Mouse (Mus musculus) macrophage (primary cell): ENCODE measurements around the gene Rragd. TPM values are rescaled to one million over a fixed set of nuclear protein-coding genes. Genes with fewer than 3 reads are reported as not detected.

ENCODE experiments used
- H3K27ac ChIP-seq: fragments of 350-480 bp; formaldehyde crosslinking; 2 replicates; pipeline ENCODE4 v1.9.0; 2021
- H3K36me3 ChIP-seq: fragments of 350-480 bp; formaldehyde crosslinking; 2 replicates; pipeline ENCODE4 v1.9.0; 2021; ENCODE audit errors: inconsistent target
- H3K4me3 ChIP-seq: fragments of 350-480 bp; formaldehyde crosslinking; 2 replicates; pipeline ENCODE4 v1.9.0; 2021; ENCODE audit errors: inconsistent target
- H3K79me2 ChIP-seq: fragments of 350-480 bp; formaldehyde crosslinking; 2 replicates; pipeline ENCODE4 v1.9.0; 2021; ENCODE audit errors: inconsistent target
- WGBS: methylation state at CpG from one replicate; pipeline ENCODE4 v1.1.7; 2026; ENCODE audit warnings: inconsistent platforms; ENCODE audit not compliant: missing documents; 5-methylcytosine and 5-hydroxymethylcytosine counted together
- polyA plus RNA-seq: library from polyadenylated mRNA; stranded (reverse); fragments of 250-400 nt; gene quantifications from 3 replicates; pipeline ENCODE4 v1.2.4, GENCODE M21; 2018; ENCODE audit warnings: inconsistent platforms

Gene Rragd
- polyA plus RNA-seq, 1 experiment from 2014 or later, result 29.9 TPM

- H3K4me3 ChIP-seq, result no peak overlapping the region
- H3K79me2 ChIP-seq, result no peaks in the 10 kb centered on the region
- H3K27ac ChIP-seq, result no peak overlapping the region
- WGBS, result 97% methylated on average over 11 of the region's 11 CpGs
- H3K36me3 ChIP-seq, result peaks cover 60% of the 10 kb centered on the region
Observed at GRCm38 (mm10) chr4:33049601-33050000, 66.8 kb downstream of the Rragd start.

GRCm38 (mm10) chr4:33052055-33052454, 69.2 kb downstream of the Rragd start:
- no peak overlapping the region for H3K4me3 ChIP-seq
- no peak overlapping the region for H3K27ac ChIP-seq
- H3K79me2 ChIP-seq, result no peaks in the 10 kb centered on the region
- peaks cover 36% of the 10 kb centered on the region for H3K36me3 ChIP-seq
- 97% methylated on average over 3 of the region's 3 CpGs for WGBS

GRCm38 (mm10) chr4:33052650-33053049, 69.8 kb downstream of the Rragd start:
- WGBS, result 89% methylated on average over 4 of the region's 5 CpGs
- Histone ChIP-seq H3K79me2 (no peaks in the 10 kb centered on the region), H3K27ac (no peak overlapping the region), H3K4me3 (no peak overlapping the region), H3K36me3 (peaks cover 32% of the 10 kb centered on the region)

- Histone ChIP-seq H3K4me3 (no peak overlapping the region), H3K27ac (no peak overlapping the region), H3K36me3 (peaks cover 16% of the 10 kb centered on the region), H3K79me2 (no peaks in the 10 kb centered on the region)
Observed at GRCm38 (mm10) chr4:33054426-33054825, 71.6 kb downstream of the Rragd start.

GRCm38 (mm10) chr4:33056317-33056716, 73.5 kb downstream of the Rragd start:
- Histone ChIP-seq H3K79me2 (no peaks in the 10 kb centered on the region), H3K4me3 (no peak overlapping the region), H3K36me3 (no peaks in the 10 kb centered on the region), H3K27ac (no peak overlapping the region)
- WGBS, result 83% methylated on average over 1 of the region's 1 CpGs

- Histone ChIP-seq H3K4me3 (no peak overlapping the region), H3K79me2 (no peaks in the 10 kb centered on the region), H3K36me3 (no peaks in the 10 kb centered on the region), H3K27ac (no peak overlapping the region)
- 98% methylated on average over 10 of the region's 11 CpGs for WGBS
Observed at GRCm38 (mm10) chr4:33057890-33058687, 75.3 kb downstream of the Rragd start.

GRCm38 (mm10) chr4:33061158-33061557, 78.3 kb downstream of the Rragd start:
- no peak overlapping the region for H3K4me3 ChIP-seq
- no peaks in the 10 kb centered on the region for H3K36me3 ChIP-seq
- no peaks in the 10 kb centered on the region for H3K79me2 ChIP-seq
- WGBS, result 78% methylated on average over 4 of the region's 7 CpGs
- no peak overlapping the region for H3K27ac ChIP-seq

GRCm38 (mm10) chr4:33062981-33063380, 80.1 kb downstream of the Rragd start, which contains the start of gene Gabrr2:
Gene Gabrr2 (plus strand): TSS chr4:33062999.
- WGBS, result 82% methylated on average over 4 of the region's 4 CpGs
- no peak within 1 kb of the TSS for H3K27ac ChIP-seq
- H3K36me3 ChIP-seq, result no peaks in the 10 kb centered on the region
- no peak within 1 kb of the TSS for H3K4me3 ChIP-seq
- H3K79me2 ChIP-seq, result no peaks in the 10 kb centered on the region

GRCm38 (mm10) chr4:33064986-33065385, 82.1 kb downstream of the Rragd start:
- 90% methylated on average over 6 of the region's 6 CpGs for WGBS
- Histone ChIP-seq H3K79me2 (no peaks in the 10 kb centered on the region), H3K36me3 (no peaks in the 10 kb centered on the region), H3K27ac (no peak overlapping the region), H3K4me3 (no peak overlapping the region)

- H3K27ac ChIP-seq, result no peak overlapping the region
- WGBS, result 75% methylated on average over 14 of the region's 14 CpGs
Observed at GRCm38 (mm10) chr4:33066223-33066960, 83.6 kb downstream of the Rragd start.

GRCm38 (mm10) chr4:33067331-33067730, 84.5 kb downstream of the Rragd start:
- Histone ChIP-seq H3K79me2 (no peaks in the 10 kb centered on the region), H3K36me3 (no peaks in the 10 kb centered on the region), H3K27ac (no peak overlapping the region), H3K4me3 (no peak overlapping the region)
- 97% methylated on average over 3 of the region's 3 CpGs for WGBS

More at GRCm38 (mm10) chr4:33066223-33066960, 83.6 kb downstream of the Rragd start:
- H3K79me2 ChIP-seq, result no peaks in the 10 kb centered on the region
- H3K36me3 ChIP-seq, result no peaks in the 10 kb centered on the region
- H3K4me3 ChIP-seq, result no peak overlapping the region

GRCm38 (mm10) chr4:33067826-33068225, 85.0 kb downstream of the Rragd start:
- Histone ChIP-seq H3K79me2 (no peaks in the 10 kb centered on the region), H3K4me3 (no peak overlapping the region), H3K27ac (no peak overlapping the region), H3K36me3 (no peaks in the 10 kb centered on the region)
- 89% methylated on average over 6 of the region's 6 CpGs for WGBS

- Histone ChIP-seq H3K36me3 (no peaks in the 10 kb centered on the region), H3K27ac (no peak overlapping the region), H3K4me3 (no peak overlapping the region), H3K79me2 (no peaks in the 10 kb centered on the region)
- WGBS, result 88% methylated on average over 6 of the region's 6 CpGs
Observed at GRCm38 (mm10) chr4:33068894-33069293, 86.1 kb downstream of the Rragd start.

- 92% methylated on average over 6 of the region's 6 CpGs for WGBS
- no peak overlapping the region for H3K4me3 ChIP-seq
- H3K36me3 ChIP-seq, result no peaks in the 10 kb centered on the region
- no peak overlapping the region for H3K27ac ChIP-seq
- H3K79me2 ChIP-seq, result no peaks in the 10 kb centered on the region
Observed at GRCm38 (mm10) chr4:33070326-33070725, 87.5 kb downstream of the Rragd start.

GRCm38 (mm10) chr4:33071337-33071736, 88.5 kb downstream of the Rragd start:
- H3K4me3 ChIP-seq, result no peak overlapping the region
- H3K36me3 ChIP-seq, result no peaks in the 10 kb centered on the region
- H3K79me2 ChIP-seq, result no peaks in the 10 kb centered on the region
- 92% methylated on average over 6 of the region's 6 CpGs for WGBS
- no peak overlapping the region for H3K27ac ChIP-seq
